Comparison of ENCODE assay signal across 20 mouse cellular contexts in the genomic region with DNA sequence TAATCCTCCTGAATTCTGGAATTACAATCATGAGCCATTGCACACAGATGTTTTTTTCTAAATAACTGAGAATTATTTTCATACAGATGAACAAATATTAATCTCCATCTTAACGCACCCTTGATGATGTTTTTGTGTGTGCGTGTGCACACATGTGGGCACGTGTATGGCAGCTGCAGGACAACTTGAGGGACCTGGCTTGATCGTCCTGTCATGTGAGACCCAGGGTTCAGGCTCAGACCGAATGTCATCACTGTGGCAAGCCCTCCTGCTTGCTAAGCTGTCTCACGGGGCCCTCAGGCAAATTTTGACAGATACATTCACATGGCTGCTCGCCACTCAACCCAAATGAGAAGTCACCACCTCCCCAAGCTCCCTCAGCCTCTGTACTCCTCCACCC. TPM values are rescaled to one million over a fixed set of nuclear protein-coding genes. Genes with fewer than 3 reads are reported as not detected.
DNase-seq lines count a peak whose midpoint lies in the region; ATAC-seq and TF ChIP-seq lines count a peak whose summit lies in the region.
"Had no signal": no experiment of that assay in that cellular context is flagged by ENCODE, and none has a peak within 500 bp of the region (broad histone marks: within the 10 kb centered on the region; RNA-seq: fewer than 3 reads in every experiment).

No protein-coding gene starts in this region.

- TF ChIP-seq POLR2A in bone marrow macrophage, adult 2 months (IDR thresholded peaks at IDR 0.05; ENCODE audit: borderline replicate concordance, low read depth, low read length), result no peak

- no peak overlapping the region for H3K4me3 ChIP-seq in kidney, embryonic 14.5 days (ENCODE audit: low read length)
- peak overlapping the region; percentile 36 for H3K4me3 ChIP-seq in bone marrow macrophage, adult 2 months (ENCODE audit: insufficient read depth, low read length)
- peak overlapping the region; percentile 38; the same call in 1 of the 2 replicates for H3K4me3 ChIP-seq in limb, embryonic 10.5 days
- H3K4me3 ChIP-seq: midbrain, embryonic 13.5 days had no signal

- TF ChIP-seq CTCF in bone marrow macrophage, adult 2 months (IDR thresholded peaks at IDR 0.05; ENCODE audit: low read depth, low read length), result no peak

- H3K27me3 ChIP-seq in kidney, embryonic 14.5 days (ENCODE audit: control insufficient read depth, insufficient read depth, low read length), result no peaks in the 10 kb centered on the region
- H3K27me3 ChIP-seq in limb, embryonic 10.5 days (ENCODE audit: low read depth, poor library complexity, severe bottlenecking), result no peaks in the 10 kb centered on the region
- H3K27me3 ChIP-seq: midbrain, embryonic 13.5 days had no signal

- ATAC-seq in kidney, embryonic 14.5 days (ENCODE audit: low FRiP score, low TSS enrichment), result no peak
- no peak for ATAC-seq in megakaryocyte progenitor cell, adult 5-6 weeks (replicated peaks; ENCODE audit: poor library complexity)
- ATAC-seq: midbrain, embryonic 13.5 days had no signal

- 41% methylated on average over 7 of the region's 7 CpGs for WGBS in kidney, embryonic 14.5 days
- 53% methylated on average over 7 of the region's 7 CpGs for WGBS in limb, embryonic 10.5 days

- no peak for DNase-seq in kidney, postnatal 4 days
- DNase-seq in limb, embryonic 10.5 days (ENCODE audit: low spot score), result no peak
- peak; percentile 55 for DNase-seq in skeletal muscle tissue, adult 2 months (ENCODE audit: low read depth, low spot score)
- DNase-seq in ovary, postnatal 36 days (ENCODE audit: low spot score), result no peak
- no peak for DNase-seq in lung, postnatal 14 days
- DNase-seq: cerebellum, adult 2 months; heart, postnatal 36 days; kidney, adult 8-10 months; thymus, adult 2 months had no signal

- H3K4me2 ChIP-seq in kidney, embryonic 14.5 days (replicated peaks; ENCODE audit: low read depth, low read length), result peak overlapping the region; percentile 37; the same call in 1 of the 2 replicates
- H3K4me2 ChIP-seq: midbrain, embryonic 13.5 days had no signal

- no peaks in the 10 kb centered on the region for H3K36me3 ChIP-seq in kidney, embryonic 14.5 days (ENCODE audit: control insufficient read depth, insufficient read depth, low read length)
- no peaks in the 10 kb centered on the region for H3K36me3 ChIP-seq in limb, embryonic 10.5 days
- H3K36me3 ChIP-seq: midbrain, embryonic 13.5 days had no signal

- H3K4me1 ChIP-seq in kidney, embryonic 14.5 days (ENCODE audit: control insufficient read depth, insufficient read depth, low read length), result peaks cover 25% of the 10 kb centered on the region
- H3K4me1 ChIP-seq in bone marrow macrophage, adult 2 months (ENCODE audit: control insufficient read depth, insufficient read depth, low read length), result peaks cover 77% of the 10 kb centered on the region
- H3K4me1 ChIP-seq in limb, embryonic 10.5 days, result peaks cover 41% of the 10 kb centered on the region
- H3K4me1 ChIP-seq: midbrain, embryonic 13.5 days had no signal

- H3K9ac ChIP-seq in kidney, embryonic 14.5 days (ENCODE audit: low read depth, low read length), result no peak overlapping the region; the same call in 1 of the 2 replicates
- H3K9ac ChIP-seq: midbrain, embryonic 13.5 days had no signal

- no peaks in the 10 kb centered on the region for H3K9me3 ChIP-seq in kidney, embryonic 14.5 days (ENCODE audit: control insufficient read depth, low read length)
- no peaks in the 10 kb centered on the region for H3K9me3 ChIP-seq in limb, embryonic 10.5 days (replicated peaks)
- H3K9me3 ChIP-seq: midbrain, embryonic 13.5 days had no signal

- peak overlapping the region; percentile 83; the same call in 1 of the 2 replicates for H3K27ac ChIP-seq in kidney, embryonic 14.5 days (ENCODE audit: low read depth, low read length)
- peak overlapping the region; percentile 98 for H3K27ac ChIP-seq in bone marrow macrophage, adult 2 months (ENCODE audit: insufficient read depth, low read depth, low read length)
- peak overlapping the region; percentile 82 for H3K27ac ChIP-seq in limb, embryonic 10.5 days
- H3K27ac ChIP-seq: midbrain, embryonic 13.5 days had no signal

RNA-seq across cellular contexts. Expression of a gene that starts 8.9 kb away (rescaled TPM):
- polyA plus RNA-seq in kidney, embryonic 14.5 days (2014; fragmentation: Nextera tagmentation; extraction: Ambion mirVana), result 25.0 and 32.3 TPM in 2 replicates
- polyA plus RNA-seq in bone marrow macrophage, adult 2 months (2012; ENCODE audit: insufficient read depth, insufficient read length, missing spikeins), result 35.8 and 36.5 TPM in 2 replicates
- 28.3 and 29.0 TPM in 2 replicates for polyA plus RNA-seq in limb, embryonic 10.5 days (2016; fragmentation: Nextera tagmentation; extraction: Ambion mirVana)
- 10.8 and 18.1 TPM in 2 replicates for total RNA-seq in megakaryocyte progenitor cell, adult 5-6 weeks (2015)
- 16.0 and 20.8 TPM in 2 replicates for total RNA-seq in megakaryocyte progenitor cell, adult 5-6 weeks (2017)

RNA-seq across cellular contexts. Expression of a gene that starts 20.4 kb away (rescaled TPM):
- polyA plus RNA-seq in kidney, embryonic 14.5 days (2014; fragmentation: Nextera tagmentation; extraction: Ambion mirVana), result 2.6 and 3.3 TPM in 2 replicates
- polyA plus RNA-seq in bone marrow macrophage, adult 2 months (2012; ENCODE audit: insufficient read depth, insufficient read length, missing spikeins), result 50.1 and 51.4 TPM in 2 replicates
- polyA plus RNA-seq in limb, embryonic 10.5 days (2016; fragmentation: Nextera tagmentation; extraction: Ambion mirVana), result 3.6 and 4.0 TPM in 2 replicates
- total RNA-seq in megakaryocyte progenitor cell, adult 5-6 weeks (2015), result 20.5 and 28.0 TPM in 2 replicates
- 48.6 and 57.7 TPM in 2 replicates for total RNA-seq in megakaryocyte progenitor cell, adult 5-6 weeks (2017)

RNA-seq across cellular contexts. Expression of a gene that starts 41.5 kb away (rescaled TPM):
- polyA plus RNA-seq in kidney, embryonic 14.5 days (2014; fragmentation: Nextera tagmentation; extraction: Ambion mirVana), result not detected in 2 replicates
- not detected in 2 replicates for polyA plus RNA-seq in bone marrow macrophage, adult 2 months (2012; ENCODE audit: insufficient read depth, insufficient read length, missing spikeins)
- not detected in 2 replicates for polyA plus RNA-seq in limb, embryonic 10.5 days (2016; fragmentation: Nextera tagmentation; extraction: Ambion mirVana)
- total RNA-seq in megakaryocyte progenitor cell, adult 5-6 weeks (2015), result not detected in 2 replicates
- total RNA-seq in megakaryocyte progenitor cell, adult 5-6 weeks (2017), result not detected in 2 replicates
- total RNA-seq: heart, adult 8-10 months; heart, postnatal 36 days; layer of hippocampus, postnatal 10 days; left cerebral cortex, postnatal 25 days; MEL had no signal
- polyA plus RNA-seq: cerebellum, adult 2 months; forebrain, embryonic 11.5 days; midbrain, embryonic 13.5 days; spleen, adult 2 months had no signal

RNA-seq across cellular contexts. Expression of a gene that starts 56.8 kb away (rescaled TPM):
- 0.26 and 0.31 TPM in 2 replicates for polyA plus RNA-seq in kidney, embryonic 14.5 days (2014; fragmentation: Nextera tagmentation; extraction: Ambion mirVana)
- not detected in 2 replicates for polyA plus RNA-seq in bone marrow macrophage, adult 2 months (2012; ENCODE audit: insufficient read depth, insufficient read length, missing spikeins)
- polyA plus RNA-seq in limb, embryonic 10.5 days (2016; fragmentation: Nextera tagmentation; extraction: Ambion mirVana), result not detected in 2 replicates
- not detected in 2 replicates for total RNA-seq in megakaryocyte progenitor cell, adult 5-6 weeks (2015)
- not detected in 2 replicates for total RNA-seq in megakaryocyte progenitor cell, adult 5-6 weeks (2017)
- total RNA-seq: heart, postnatal 36 days; layer of hippocampus, postnatal 10 days; left cerebral cortex, postnatal 25 days; MEL had no signal
- polyA plus RNA-seq: lung, embryonic 16.5 days; midbrain, embryonic 13.5 days had no signal

Comparison
In these comparisons a context has a peak if more than half of its experiments do, and no peak if none do; other contexts are left out.
1. RNA of a gene that starts 20.4 kb away (polyA plus RNA-seq): 50.1 to 51.4 TPM in bone marrow macrophage, adult 2 months; 3.6 to 4.0 TPM in limb, embryonic 10.5 days and 2.6 to 3.3 TPM in kidney, embryonic 14.5 days; every median in the first group is over 10 times any median in the second.
2. Peak in every context shown above with its lines, with median percentiles within 50 percentile points of each other: H3K27ac ChIP-seq.